Mouse (Mus musculus) hindbrain, embryonic 12.5 days (tissue): ENCODE measurements at regions not wholly inside any gene's neighbourhood (a gene's known extent, or its start where the extent isn't known, plus 50 kb on each side); places are given as distances from the start of the nearest gene placed in this dataset.

Source experiments
- ATAC-seq: fragments of 200-750 bp; cut with Nextera tagmentation; 2 replicates; pipeline ENCODE4 v1.8.0; 2017; ENCODE audit warnings: moderate TSS enrichment; ENCODE audit not compliant: low FRiP score
- H3K27ac ChIP-seq: fragments of 300-500 bp; sonication (generic); 2 replicates; pipeline ENCODE4 v1.5.1; 2016; ENCODE audit warnings: mild to moderate bottlenecking
- H3K27me3 ChIP-seq: fragments of 300-500 bp; sonication (generic); 2 replicates; pipeline ENCODE4 v1.6.1; 2016; ENCODE audit warnings: mild to moderate bottlenecking
- H3K36me3 ChIP-seq: fragments of 300-500 bp; sonication (generic); 2 replicates; pipeline ENCODE4 v1.6.1; 2016; ENCODE audit warnings: mild to moderate bottlenecking
- H3K4me1 ChIP-seq: fragments of 300-500 bp; sonication (generic); 2 replicates; pipeline ENCODE4 v1.6.1; 2016
- H3K4me2 ChIP-seq: fragments of 300-500 bp; sonication (generic); replicated peaks from 2 replicates; pipeline ENCODE4 v1.6.1; 2016; ENCODE audit warnings: mild to moderate bottlenecking
- H3K4me3 ChIP-seq: fragments of 300-500 bp; sonication (generic); 2 replicates; pipeline ENCODE4 v1.5.1; 2016; ENCODE audit warnings: mild to moderate bottlenecking
- H3K9ac ChIP-seq: fragments of 300-500 bp; sonication (generic); 2 replicates; pipeline ENCODE4 v1.6.1; 2016; ENCODE audit warnings: mild to moderate bottlenecking, moderate library complexity
- H3K9me3 ChIP-seq: fragments of 300-500 bp; sonication (generic); replicated peaks from 2 replicates; pipeline ENCODE4 v1.6.1; 2016; ENCODE audit warnings: mild to moderate bottlenecking
- WGBS: fragments of 180-500 bp; shearing (Covaris S2); methylation state at CpG from one replicate; pipeline ENCODE4 v1.1.7; 2016; 5-methylcytosine and 5-hydroxymethylcytosine counted together

- no peaks in the 10 kb centered on the region for H3K9me3 ChIP-seq
- no peak overlapping the region for H3K27ac ChIP-seq
- H3K9ac ChIP-seq: no peak overlapping the region
- no peaks in the 10 kb centered on the region for H3K36me3 ChIP-seq
- no peak for ATAC-seq
- H3K4me3 ChIP-seq: no peak overlapping the region
- no peaks in the 10 kb centered on the region for H3K27me3 ChIP-seq
- no peak overlapping the region for H3K4me2 ChIP-seq
- H3K4me1 ChIP-seq: no peaks in the 10 kb centered on the region
These were observed 90.8 kb downstream of the Rpe65 start for GRCm38 (mm10) chr3:159689743-159690142.

GRCm38 (mm10) chr3:159724340-159725119 lies 114.9 kb upstream of the Wls start:
- H3K4me1 ChIP-seq: no peaks in the 10 kb centered on the region
- H3K9ac ChIP-seq: no peak overlapping the region
- no peak overlapping the region for H3K4me3 ChIP-seq
- H3K36me3 ChIP-seq: no peaks in the 10 kb centered on the region
- H3K4me2 ChIP-seq: no peak overlapping the region
- 34% methylated on average over 2 of the region's 2 CpGs for WGBS
- no peaks in the 10 kb centered on the region for H3K9me3 ChIP-seq
- no peak overlapping the region for H3K27ac ChIP-seq
- H3K27me3 ChIP-seq: no peaks in the 10 kb centered on the region
- ATAC-seq: 0 out of 2 replicates have a peak, but pooled peaks have one; percentile 69

GRCm38 (mm10) chr3:159732201-159732600 lies 107.3 kb upstream of the Wls start:
- H3K27me3 ChIP-seq: no peaks in the 10 kb centered on the region
- H3K36me3 ChIP-seq: no peaks in the 10 kb centered on the region
- no peak for ATAC-seq
- no peak overlapping the region for H3K4me3 ChIP-seq
- 74% methylated on average over 1 of the region's 1 CpGs for WGBS
- H3K4me2 ChIP-seq: no peak overlapping the region
- no peak overlapping the region for H3K27ac ChIP-seq
- no peak overlapping the region for H3K9ac ChIP-seq
- H3K9me3 ChIP-seq: no peaks in the 10 kb centered on the region
- no peaks in the 10 kb centered on the region for H3K4me1 ChIP-seq

- no peak overlapping the region for H3K4me2 ChIP-seq
- no peak overlapping the region for H3K9ac ChIP-seq
- H3K36me3 ChIP-seq: no peaks in the 10 kb centered on the region
- H3K9me3 ChIP-seq: no peaks in the 10 kb centered on the region
- H3K27me3 ChIP-seq: no peaks in the 10 kb centered on the region
- no peak for ATAC-seq
- no peaks in the 10 kb centered on the region for H3K4me1 ChIP-seq
- H3K27ac ChIP-seq: no peak overlapping the region
- H3K4me3 ChIP-seq: no peak overlapping the region
These were observed 106.3 kb upstream of the Wls start for GRCm38 (mm10) chr3:159733141-159733540.

- Histone ChIP-seq H3K27me3 (no peaks in the 10 kb centered on the region), H3K36me3 (no peaks in the 10 kb centered on the region), H3K27ac (no peak overlapping the region), H3K4me1 (no peaks in the 10 kb centered on the region), H3K4me3 (no peak overlapping the region), H3K4me2 (no peak overlapping the region), H3K9me3 (no peaks in the 10 kb centered on the region), H3K9ac (no peak overlapping the region)
- 92% methylated on average over 1 of the region's 1 CpGs for WGBS
- no peak for ATAC-seq
These were observed 104.9 kb upstream of the Wls start for GRCm38 (mm10) chr3:159734547-159734946.

GRCm38 (mm10) chr3:159736070-159736469 lies 103.4 kb upstream of the Wls start:
- H3K4me2 ChIP-seq: no peak overlapping the region
- no peaks in the 10 kb centered on the region for H3K36me3 ChIP-seq
- ATAC-seq: no peak
- H3K4me3 ChIP-seq: no peak overlapping the region
- no peaks in the 10 kb centered on the region for H3K4me1 ChIP-seq
- H3K9me3 ChIP-seq: no peaks in the 10 kb centered on the region
- WGBS: 82% methylated on average over 1 of the region's 1 CpGs
- H3K27ac ChIP-seq: no peak overlapping the region
- H3K9ac ChIP-seq: no peak overlapping the region
- no peaks in the 10 kb centered on the region for H3K27me3 ChIP-seq

- H3K27ac ChIP-seq: no peak overlapping the region
- WGBS: 68% methylated on average over 5 of the region's 5 CpGs
These were observed 98.7 kb upstream of the Wls start for GRCm38 (mm10) chr3:159740600-159741279.

GRCm38 (mm10) chr3:159741816-159742215 lies 97.7 kb upstream of the Wls start:
- no peak for ATAC-seq
- H3K4me2 ChIP-seq: no peak overlapping the region
- H3K27ac ChIP-seq: no peak overlapping the region

More at GRCm38 (mm10) chr3:159740600-159741279, 98.7 kb upstream of the Wls start:
- H3K4me1 ChIP-seq: no peaks in the 10 kb centered on the region
- H3K9me3 ChIP-seq: no peaks in the 10 kb centered on the region
- no peaks in the 10 kb centered on the region for H3K36me3 ChIP-seq
- H3K4me2 ChIP-seq: no peak overlapping the region
- no peaks in the 10 kb centered on the region for H3K27me3 ChIP-seq
- H3K4me3 ChIP-seq: no peak overlapping the region
- no peak for ATAC-seq
- no peak overlapping the region for H3K9ac ChIP-seq

GRCm38 (mm10) chr3:159759740-159760139 lies 79.7 kb upstream of the Wls start:
- H3K9ac ChIP-seq: no peak overlapping the region
- no peaks in the 10 kb centered on the region for H3K4me1 ChIP-seq
- no peak for ATAC-seq
- H3K27me3 ChIP-seq: no peaks in the 10 kb centered on the region
- no peaks in the 10 kb centered on the region for H3K36me3 ChIP-seq
- no peak overlapping the region for H3K4me3 ChIP-seq
- no peak overlapping the region for H3K4me2 ChIP-seq
- no peaks in the 10 kb centered on the region for H3K9me3 ChIP-seq
- WGBS: 75% methylated on average over 1 of the region's 1 CpGs
- no peak overlapping the region for H3K27ac ChIP-seq

More at GRCm38 (mm10) chr3:159741816-159742215, 97.7 kb upstream of the Wls start:
- Histone ChIP-seq H3K36me3 (no peaks in the 10 kb centered on the region), H3K9me3 (no peaks in the 10 kb centered on the region), H3K9ac (no peak overlapping the region), H3K4me1 (no peaks in the 10 kb centered on the region), H3K4me3 (no peak overlapping the region), H3K27me3 (no peaks in the 10 kb centered on the region)

- WGBS: 79% methylated on average over 2 of the region's 2 CpGs
- no peak for ATAC-seq
- H3K9me3 ChIP-seq: no peaks in the 10 kb centered on the region
These were observed 79.2 kb upstream of the Wls start for GRCm38 (mm10) chr3:159760293-159760692.

GRCm38 (mm10) chr3:159760949-159761348 lies 78.5 kb upstream of the Wls start:
- Histone ChIP-seq H3K27ac (no peak overlapping the region), H3K4me2 (no peak overlapping the region), H3K27me3 (no peaks in the 10 kb centered on the region), H3K4me3 (no peak overlapping the region), H3K9me3 (no peaks in the 10 kb centered on the region), H3K4me1 (no peaks in the 10 kb centered on the region), H3K9ac (no peak overlapping the region), H3K36me3 (no peaks in the 10 kb centered on the region)
- WGBS: 90% methylated on average over 2 of the region's 2 CpGs
- no peak for ATAC-seq

More at GRCm38 (mm10) chr3:159760293-159760692, 79.2 kb upstream of the Wls start:
- no peak overlapping the region for H3K4me2 ChIP-seq
- H3K36me3 ChIP-seq: no peaks in the 10 kb centered on the region
- H3K4me1 ChIP-seq: no peaks in the 10 kb centered on the region
- no peak overlapping the region for H3K4me3 ChIP-seq
- H3K9ac ChIP-seq: no peak overlapping the region
- no peak overlapping the region for H3K27ac ChIP-seq
- H3K27me3 ChIP-seq: no peaks in the 10 kb centered on the region

- 5% methylated on average over 13 of the region's 13 CpGs for WGBS
- Histone ChIP-seq H3K4me1 (peaks cover 5% of the 10 kb centered on the region; the same call in 1 of the 2 replicates), H3K36me3 (no peaks in the 10 kb centered on the region), H3K27ac (no peak overlapping the region), H3K4me2 (peak overlapping the region; percentile 32), H3K9ac (no peak overlapping the region), H3K4me3 (no peak overlapping the region), H3K9me3 (no peaks in the 10 kb centered on the region), H3K27me3 (no peaks in the 10 kb centered on the region)
- ATAC-seq: peak; percentile 64
These were observed 57.1 kb upstream of the Wls start for GRCm38 (mm10) chr3:159782222-159782844.
